Mouse (Mus musculus) ES-E14 (cell line): ENCODE data around the gene Vmn1r50. TPM values are rescaled to one million over a fixed set of nuclear protein-coding genes. Genes with fewer than 3 reads are reported as not detected.
"Not testable (repeated sequence)": the region's sequence is repeated elsewhere in the genome, so short reads cannot be mapped to it uniquely, and the experiment has no call there.

ENCODE experiments used
- DNase-seq: peaks from one replicate; pipeline ENCODE4 v3.0.0-alpha.2; 2013; ENCODE audit warnings: low read depth, low spot score
- H3K27ac ChIP-seq: 2 replicates; pipeline ENCODE4 v1.5.1; 2012; ENCODE audit warnings: low read depth, mild to moderate bottlenecking, low read length, moderate library complexity, mixed read lengths; ENCODE audit not compliant: poor library complexity, insufficient read depth, severe bottlenecking
- H3K36me3 ChIP-seq: 2 replicates; pipeline ENCODE4 v1.6.1; 2012; ENCODE audit warnings: mild to moderate bottlenecking, low read length, moderate library complexity, mixed read lengths; ENCODE audit not compliant: control insufficient read depth, poor library complexity, insufficient read depth, severe bottlenecking
- H3K4me1 ChIP-seq, 2 experiments: fragments of 150-350 bp in 1 of 2; sonication (generic) in 1 of 2; 2 replicates each; pipeline ENCODE4 v1.6.1; 2012; ENCODE audit warnings: low read length in 2 of 2, mild to moderate bottlenecking in 1 of 2, mixed read lengths in 1 of 2; ENCODE audit not compliant: control insufficient read depth in 2 of 2, insufficient read depth in 2 of 2, poor library complexity in 1 of 2
- H3K4me3 ChIP-seq, 2 experiments: fragments of 150-350 bp in 1 of 2; sonication (generic) in 1 of 2; 2 replicates each; pipeline ENCODE4 v1.5.1; 2012; ENCODE audit warnings: low read length in 2 of 2, low read depth in 1 of 2, mild to moderate bottlenecking in 1 of 2, mixed read lengths in 1 of 2; ENCODE audit not compliant: insufficient read depth in 1 of 2, poor library complexity in 1 of 2, severe bottlenecking in 1 of 2
- H3K9ac ChIP-seq: 2 replicates; pipeline ENCODE4 v1.6.1; 2012; ENCODE audit warnings: low read depth, mild to moderate bottlenecking, low read length, mixed read lengths; ENCODE audit not compliant: poor library complexity, insufficient read depth, severe bottlenecking
- H3K9me3 ChIP-seq: fragments of 150-350 bp; sonication (generic); 2 replicates; pipeline ENCODE4 v1.6.1; 2012; ENCODE audit warnings: low read depth, mild to moderate bottlenecking, low read length; ENCODE audit not compliant: control insufficient read depth, insufficient read depth
- CHD2 ChIP-seq: IDR thresholded peaks from 2 replicates; pipeline ENCODE4 v1.6.1; 2014; ENCODE audit warnings: mild to moderate bottlenecking, low read depth, low read length, inconsistent platforms
- HCFC1 ChIP-seq: IDR thresholded peaks from 2 replicates; pipeline ENCODE4 v1.6.1; 2012; ENCODE audit warnings: low read length, inconsistent platforms, borderline replicate concordance; ENCODE audit not compliant: insufficient read depth
- MAFK ChIP-seq: IDR thresholded peaks from 2 replicates; pipeline ENCODE4 v1.6.1; 2014; ENCODE audit warnings: mild to moderate bottlenecking, low read depth, low read length, inconsistent platforms; ENCODE audit not compliant: insufficient read depth
- ZC3H11A ChIP-seq: IDR thresholded peaks from 2 replicates; pipeline ENCODE4 v1.6.1; 2012; ENCODE audit warnings: low read depth, mild to moderate bottlenecking, inconsistent platforms, low read length, borderline replicate concordance
- ZNF384 ChIP-seq: IDR thresholded peaks from 2 replicates; pipeline ENCODE4 v1.6.1; 2012; ENCODE audit warnings: low read depth, low read length, inconsistent platforms
- in situ Hi-C, 2 experiments: fragments of 600-800 bp; cut with MboI; formaldehyde crosslinking; loops; one replicate each; pipeline ENCODE4 v1.15.1; 2025; ENCODE audit warnings: low sequenced_read_pairs in 2 of 2, inconsistent platforms in 1 of 2; ENCODE audit not compliant: unreplicated experiment in 2 of 2
- total RNA-seq: library from RNA; depleted of rRNA; stranded (reverse); fragments of 300-350 nt; gene quantifications from 2 replicates; pipeline ENCODE4 v1.2.3, GENCODE M21; 2012; rRNA removed

Vmn1r50 gene
- total RNA-seq: not detected in 2 replicates

GRCm38 (mm10) chr6:90101130-90101529 lies at the start of gene Vmn1r50:
Gene Vmn1r50 (plus strand): TSS chr6:90101430.
- Histone ChIP-seq H3K9me3 (no peaks in the 10 kb centered on the region), H3K4me1 (no peaks in the 10 kb centered on the region), H3K9ac (no peak within 1 kb of the TSS), H3K36me3 (no peaks in the 10 kb centered on the region), H3K27ac (no peak within 1 kb of the TSS), H3K4me3 (no peak within 1 kb of the TSS)
- DNase-seq: no peak
- TF ChIP-seq ZC3H11A (no peak), MAFK (no peak), ZNF384 (no peak), CHD2 (no peak), HCFC1 (no peak)
- in situ Hi-C loops: no loop called here

GRCm38 (mm10) chr6:90078406-90078805 lies 22.8 kb upstream of the Vmn1r50 start, which contains the start of gene Vmn1r49:
Gene Vmn1r49 (minus strand): TSS chr6:90078506.
- no peak for DNase-seq
- H3K9me3 ChIP-seq: no peaks in the 10 kb centered on the region
- no peak within 1 kb of the TSS for H3K4me3 ChIP-seq
- no peak within 1 kb of the TSS for H3K27ac ChIP-seq
- TF ChIP-seq HCFC1 (no peak), CHD2 (no peak), ZC3H11A (no peak), ZNF384 (no peak), MAFK (no peak)
- H3K9ac ChIP-seq: no peak within 1 kb of the TSS
- in situ Hi-C loops: no loop called here
- H3K4me1 ChIP-seq: no peaks in the 10 kb centered on the region
- no peaks in the 10 kb centered on the region for H3K36me3 ChIP-seq

- Histone ChIP-seq H3K9ac (no peak overlapping the region), H3K27ac (no peak overlapping the region), H3K4me1 (no peaks in the 10 kb centered on the region), H3K36me3 (no peaks in the 10 kb centered on the region), H3K4me3 (no peak overlapping the region), H3K9me3 (no peaks in the 10 kb centered on the region)
- no peak for DNase-seq
- in situ Hi-C loops: no loop called here
- no peak for TF ChIP-seq HCFC1
- TF ChIP-seq CHD2: no peak
- TF ChIP-seq ZC3H11A: no peak
- no peak for TF ChIP-seq MAFK
- TF ChIP-seq ZNF384: no peak
These were observed 664 bp upstream of the Vmn1r50 start for GRCm38 (mm10) chr6:90100566-90100965.

GRCm38 (mm10) chr6:90122296-90122695 lies 21.1 kb downstream of the Vmn1r50 start, which contains the start of gene Vmn1r51:
Gene Vmn1r51 (plus strand): TSS chr6:90122596.
- H3K9ac ChIP-seq, DNase-seq, H3K27ac ChIP-seq, H3K9me3 ChIP-seq, H3K36me3 ChIP-seq, in situ Hi-C loops, H3K4me1 ChIP-seq, H3K4me3 ChIP-seq: not testable (repeated sequence)

Other genes with a start within 250 kb of the Vmn1r50 start
- not detected in 2 replicates for gene Vmn1r42, start 225.0 kb upstream of the Vmn1r50 start, total RNA-seq
- 0.13 TPM in 1 of 2 replicates, not detected in the other for gene Vmn1r43, start 225.0 kb upstream of the Vmn1r50 start, total RNA-seq
- gene Vmn1r44, start 217.8 kb upstream of the Vmn1r50 start, total RNA-seq: not detected in 2 replicates
- gene Vmn1r45, start 160.8 kb upstream of the Vmn1r50 start, total RNA-seq: not detected in 2 replicates
- not detected in 2 replicates for gene Vmn1r46, start 132.1 kb upstream of the Vmn1r50 start, total RNA-seq
- gene Vmn1r47, start 85.3 kb upstream of the Vmn1r50 start, total RNA-seq: 0.58 and 1.4 TPM in 2 replicates
- not detected in 2 replicates for gene Vmn1r48, start 64.6 kb upstream of the Vmn1r50 start, total RNA-seq
- not detected in 2 replicates for gene Vmn1r49, start 22.9 kb upstream of the Vmn1r50 start, total RNA-seq
- gene Vmn1r51, start 21.2 kb downstream of the Vmn1r50 start, total RNA-seq: not detected in 2 replicates
- gene Vmn1r52, start 73.4 kb downstream of the Vmn1r50 start, total RNA-seq: not detected in 2 replicates
- gene V1ra8, start 101.4 kb downstream of the Vmn1r50 start, total RNA-seq: not detected in 2 replicates
- gene Vmn1r53, start 123.0 kb downstream of the Vmn1r50 start, total RNA-seq: 2.1 and 2.3 TPM in 2 replicates
- gene Vmn1r54, start 144.9 kb downstream of the Vmn1r50 start, total RNA-seq: not detected in 2 replicates
- gene BC048671, start 199.8 kb downstream of the Vmn1r50 start, total RNA-seq: not detected in 2 replicates
- 0.54 and 0.74 TPM in 2 replicates for gene Chst13, start 223.8 kb downstream of the Vmn1r50 start, total RNA-seq
- gene Uroc1, start 231.9 kb downstream of the Vmn1r50 start, total RNA-seq: 0.09 TPM in 1 of 2 replicates, not detected in the other